Mouse (Mus musculus) lung, postnatal 0 days (tissue): ENCODE results near the gene Gnptab. TPM values are rescaled to one million over a fixed set of nuclear protein-coding genes. Genes with fewer than 3 reads are reported as not detected.

Experiments used
- ATAC-seq: fragments of 200-750 bp; cut with Nextera tagmentation; 2 replicates; pipeline ENCODE4 v1.8.0; 2017; ENCODE audit warnings: moderate library complexity
- DNase-seq: peaks from one replicate; pipeline ENCODE4 v3.0.0-alpha.2; 2016; ENCODE audit warnings: low spot score
- H3K27ac ChIP-seq: fragments of 300-500 bp; sonication (generic); 2 replicates; pipeline ENCODE4 v1.5.1; 2014; ENCODE audit warnings: antibody characterized with exemption, mild to moderate bottlenecking, low read length, mixed read lengths
- H3K27me3 ChIP-seq: fragments of 300-500 bp; sonication (generic); replicated peaks from 2 replicates; pipeline ENCODE4 v1.6.1; 2014; ENCODE audit warnings: low read length, mixed read lengths; ENCODE audit not compliant: insufficient read depth
- H3K36me3 ChIP-seq: fragments of 300-500 bp; sonication (generic); 2 replicates; pipeline ENCODE4 v1.6.1; 2014; ENCODE audit warnings: low read length, mixed read lengths; ENCODE audit not compliant: insufficient read depth
- H3K4me1 ChIP-seq: fragments of 300-500 bp; sonication (generic); 2 replicates; pipeline ENCODE4 v1.6.1; 2014; ENCODE audit warnings: antibody characterized with exemption, low read depth, low read length, mixed read lengths; ENCODE audit not compliant: insufficient read depth
- H3K4me2 ChIP-seq: fragments of 300-500 bp; sonication (generic); replicated peaks from 2 replicates; pipeline ENCODE4 v1.6.1; 2014; ENCODE audit warnings: low read depth, mild to moderate bottlenecking, low read length, moderate library complexity, mixed read lengths
- H3K4me3 ChIP-seq: fragments of 300-500 bp; sonication (generic); 2 replicates; pipeline ENCODE4 v1.5.1; 2014; ENCODE audit warnings: low read depth, low read length
- H3K9ac ChIP-seq: fragments of 300-500 bp; sonication (generic); replicated peaks from 2 replicates; pipeline ENCODE4 v1.6.1; 2014; ENCODE audit warnings: low read depth, mild to moderate bottlenecking
- H3K9me3 ChIP-seq: fragments of 300-500 bp; sonication (generic); 2 replicates; pipeline ENCODE4 v1.6.1; 2016; ENCODE audit warnings: low read length, mixed read lengths
- CTCF ChIP-seq: IDR thresholded peaks from 2 replicates; pipeline ENCODE4 v1.5.1; 2016; ENCODE audit warnings: antibody characterized with exemption, mild to moderate bottlenecking
- EP300 ChIP-seq: IDR thresholded peaks from 2 replicates; pipeline ENCODE4 v1.6.1; 2016; ENCODE audit warnings: antibody characterized with exemption, mild to moderate bottlenecking, control low read depth
- WGBS: fragments of 180-500 bp; shearing (Covaris S2); extraction: QIAGEN DNeasy Blood & Tissue Kit; methylation state at CpG from one replicate; pipeline ENCODE4 v1.1.7; 2014; 5-methylcytosine and 5-hydroxymethylcytosine counted together
- polyA plus RNA-seq: library from polyadenylated mRNA; unstranded; fragments of >200 nt; fragmentation: Nextera tagmentation; extraction: Ambion mirVana; gene quantifications from 2 replicates; pipeline ENCODE4 v1.2.1, GENCODE M21; 2015

Gene Gnptab
- 9.9 and 10.2 TPM in 2 replicates for polyA plus RNA-seq

DNA sequence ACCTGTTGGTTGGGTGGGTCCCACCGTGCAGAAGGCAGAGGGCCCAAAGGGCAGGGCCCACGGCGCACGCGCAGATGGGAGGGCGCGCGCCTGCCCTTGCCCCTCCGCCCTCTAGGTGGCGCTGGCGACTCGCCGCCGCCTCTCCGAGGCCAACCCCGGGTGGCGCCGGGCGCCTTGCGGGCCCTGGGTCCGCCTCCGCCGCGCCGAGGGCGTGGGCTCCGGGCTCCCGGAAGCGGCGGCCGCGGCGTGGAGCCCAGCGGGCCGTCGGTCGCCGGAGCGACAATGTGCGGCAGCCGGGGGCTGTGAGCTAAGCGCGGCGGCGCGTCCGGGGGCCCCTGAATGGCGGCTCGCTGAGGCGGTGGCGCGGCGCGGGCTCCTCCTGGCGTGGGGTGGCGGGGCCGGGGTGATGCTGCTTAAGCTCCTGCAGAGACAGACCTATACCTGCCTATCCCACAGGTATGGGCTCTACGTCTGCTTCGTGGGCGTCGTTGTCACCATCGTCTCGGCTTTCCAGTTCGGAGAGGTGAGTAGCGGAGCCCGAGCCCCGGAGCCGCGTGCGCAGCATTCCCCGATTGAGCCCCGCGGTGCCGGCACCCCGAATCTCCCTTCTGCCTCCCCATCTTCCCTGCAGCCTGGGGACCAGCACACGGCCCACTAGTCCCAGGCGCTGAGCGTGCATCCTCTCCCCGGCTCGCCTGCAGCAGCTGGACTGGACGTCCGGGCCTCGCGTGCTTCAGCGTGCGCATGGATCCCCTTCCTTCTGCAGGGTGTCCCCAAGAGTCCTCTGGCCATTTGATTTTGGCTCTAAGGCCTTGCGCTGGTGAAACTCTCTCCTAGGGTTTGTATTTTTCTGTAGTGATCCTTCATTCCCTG, at the start of gene Gnptab, which contains the start of gene Dram1:
Gnptab (plus strand) TSS at position 120 of the 873 bp plus-strand sequence.
Dram1 (minus strand) TSS at position 68 of the 873 bp plus-strand sequence.
- peak; percentile 85 for ATAC-seq
- H3K27ac ChIP-seq = peak within 1 kb of the TSS; percentile 69
- H3K9me3 ChIP-seq = no peaks in the 10 kb centered on the region
- H3K9ac ChIP-seq = peak within 1 kb of the TSS; percentile 43
- WGBS = under 1% methylated on average over 76 of the region's 87 CpGs
- no peaks in the 10 kb centered on the region for H3K27me3 ChIP-seq
- peaks cover 4% of the 10 kb centered on the region; the same call in 1 of the 2 replicates for H3K4me1 ChIP-seq
- TF ChIP-seq CTCF (peak; percentile 87), EP300 (no peak)
- H3K4me2 ChIP-seq = peak within 1 kb of the TSS; percentile 98
- peak within 1 kb of the TSS; percentile 77 for H3K4me3 ChIP-seq
- DNase-seq = peak; percentile 91
- no peaks in the 10 kb centered on the region for H3K36me3 ChIP-seq

DNA sequence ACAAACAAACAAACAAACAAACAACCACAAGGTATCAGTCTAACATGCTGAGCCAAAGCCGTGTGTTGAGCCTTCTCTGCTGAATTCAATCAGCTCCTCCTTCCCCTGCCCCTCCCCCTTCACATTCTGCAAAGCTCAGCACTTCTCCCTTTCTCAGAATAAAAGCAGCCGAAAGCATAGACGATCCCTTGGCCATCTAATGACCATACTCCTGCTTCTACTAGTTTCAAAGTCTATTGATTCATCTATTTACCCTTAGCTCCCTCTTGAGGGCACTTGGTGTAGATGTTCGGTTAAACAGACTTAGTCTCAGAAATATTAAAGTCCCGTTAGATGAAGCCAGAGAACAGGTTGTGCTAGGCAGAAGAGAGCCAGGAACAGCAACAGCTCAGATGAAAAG, 48.2 kb upstream of the Gnptab start:
- 15% methylated on average over 5 of the region's 5 CpGs for whole genome bisulfite sequencing
- Histone ChIP-seq H3K4me2 (no peak overlapping the region), H3K36me3 (0 out of 2 replicates have a peak, but pooled peaks cover 3% of the 10 kb centered on the region), H3K27ac (no peak overlapping the region), H3K27me3 (no peaks in the 10 kb centered on the region), H3K9me3 (no peaks in the 10 kb centered on the region), H3K4me3 (no peak overlapping the region), H3K9ac (no peak overlapping the region), H3K4me1 (no peaks in the 10 kb centered on the region)
- ATAC-seq = no peak
- DNase-seq = peak; percentile 61
- TF ChIP-seq EP300 = no peak; the same call in 1 of the 2 replicates
- peak; percentile 58 for TF ChIP-seq CTCF

DNA sequence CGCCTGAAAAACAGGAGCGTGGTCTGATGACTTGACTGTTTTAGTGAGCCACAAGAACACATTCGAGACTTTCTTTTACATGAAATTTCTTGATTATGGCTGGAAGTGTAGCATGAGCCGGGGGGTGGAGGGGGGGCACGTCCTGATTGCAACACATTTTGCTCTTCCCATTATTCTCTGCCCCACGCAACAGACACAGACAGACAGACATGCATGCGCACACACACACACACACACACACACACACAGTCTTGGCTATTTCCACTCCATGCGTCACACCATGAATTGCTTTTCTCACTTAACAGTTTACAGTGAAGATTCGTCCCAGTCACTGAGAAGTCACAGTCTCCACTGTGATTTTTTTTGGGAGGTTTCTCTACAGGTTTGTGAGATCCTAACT, 38.3 kb upstream of the Gnptab start:
- Histone ChIP-seq H3K4me3 (no peak overlapping the region), H3K9ac (no peak overlapping the region), H3K36me3 (no peaks in the 10 kb centered on the region), H3K4me2 (no peak overlapping the region), H3K9me3 (no peaks in the 10 kb centered on the region), H3K27me3 (no peaks in the 10 kb centered on the region), H3K4me1 (no peaks in the 10 kb centered on the region), H3K27ac (no peak overlapping the region)
- 75% methylated on average over 9 of the region's 9 CpGs for WGBS
- TF ChIP-seq CTCF (no peak), EP300 (no peak)
- no peak for ATAC-seq
- DNase-seq = no peak

DNA sequence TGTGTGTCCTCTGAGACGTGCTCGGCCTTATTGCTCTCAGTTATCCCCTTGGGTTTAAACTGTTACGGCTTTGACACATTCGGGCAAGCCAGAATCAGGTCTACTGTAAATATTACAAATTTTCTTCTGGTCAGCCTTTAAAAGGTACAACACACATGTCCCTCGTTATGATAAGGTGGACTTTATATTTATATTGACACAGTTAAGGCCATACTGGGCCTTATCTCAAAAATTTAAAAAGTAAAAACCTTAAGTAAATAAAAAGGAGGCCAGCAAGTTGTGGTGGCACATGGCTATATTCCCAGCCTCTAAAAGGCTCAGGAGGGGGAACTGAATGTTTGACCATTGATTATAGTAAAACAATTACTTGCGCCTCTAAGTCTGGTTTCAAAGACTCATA, 37.6 kb upstream of the Gnptab start:
- Histone ChIP-seq H3K4me3 (no peak overlapping the region), H3K4me2 (no peak overlapping the region), H3K27ac (peak overlapping the region; percentile 23; the same call in 1 of the 2 replicates), H3K4me1 (peaks cover 3% of the 10 kb centered on the region; the same call in 1 of the 2 replicates), H3K9me3 (no peaks in the 10 kb centered on the region), H3K27me3 (no peaks in the 10 kb centered on the region), H3K36me3 (no peaks in the 10 kb centered on the region), H3K9ac (no peak overlapping the region)
- no peak for DNase-seq
- peak; percentile 33; the same call in 1 of the 2 replicates for TF ChIP-seq EP300
- no peak for TF ChIP-seq CTCF
- WGBS = 51% methylated on average over 6 of the region's 6 CpGs
- peak; percentile 14; the same call in 1 of the 2 replicates for ATAC-seq

DNA sequence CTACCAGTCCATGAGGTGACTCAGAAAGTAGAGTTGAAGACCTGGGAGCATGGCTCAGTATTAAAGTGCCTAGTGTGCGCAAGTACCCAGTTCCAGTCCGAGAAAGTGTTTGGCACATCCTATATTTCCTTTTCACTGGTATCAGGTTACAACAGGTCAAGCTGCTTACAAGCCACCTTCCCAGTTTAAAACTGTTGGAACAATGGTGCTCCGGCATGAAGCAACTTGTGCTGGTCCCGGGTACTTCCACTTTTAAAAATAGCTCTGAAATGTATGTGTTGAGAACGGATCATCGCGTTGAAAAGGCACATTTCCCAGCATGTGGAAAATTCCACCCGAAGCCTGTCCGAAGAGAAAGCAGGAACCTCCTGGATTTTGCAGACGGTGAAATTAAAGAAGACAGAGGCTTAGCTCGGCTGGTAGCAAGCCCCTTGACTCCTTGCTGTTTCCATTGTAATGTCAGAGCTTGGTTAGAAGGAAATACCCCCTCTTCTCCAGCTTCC, 33.0 kb upstream of the Gnptab start:
- 34% methylated on average over 11 of the region's 11 CpGs for WGBS
- DNase-seq = peak; percentile 55
- Histone ChIP-seq H3K27me3 (no peaks in the 10 kb centered on the region), H3K36me3 (no peaks in the 10 kb centered on the region), H3K4me2 (peak overlapping the region; percentile 28; the same call in 1 of the 2 replicates), H3K4me3 (no peak overlapping the region), H3K9me3 (no peaks in the 10 kb centered on the region), H3K9ac (no peak overlapping the region), H3K4me1 (peaks cover 11% of the 10 kb centered on the region; the same call in 1 of the 2 replicates), H3K27ac (peak overlapping the region; percentile 82)
- TF ChIP-seq CTCF = no peak
- 0 out of 2 replicates have a peak, but pooled peaks have one; percentile 28 for TF ChIP-seq EP300
- ATAC-seq = peak; percentile 16; the same call in 1 of the 2 replicates
